Mouse (Mus musculus) embryonic facial prominence, embryonic 10.5 days (tissue): ENCODE measurements around the gene Hecw2. TPM values are rescaled to one million over a fixed set of nuclear protein-coding genes. Genes with fewer than 3 reads are reported as not detected.
A peak's percentile ranks its signal among the peaks of the same experiment; 100 is the strongest.

Source experiments
- DNase-seq: peaks from one replicate; pipeline ENCODE4 v3.0.0-alpha.2; 2017; ENCODE audit warnings: low spot score
- H3K27ac ChIP-seq: fragments of 300-500 bp; sonication (generic); replicated peaks from 2 replicates; pipeline ENCODE4 v1.5.1; 2016; ENCODE audit warnings: mild to moderate bottlenecking
- H3K27me3 ChIP-seq: fragments of 300-500 bp; sonication (generic); replicated peaks from 2 replicates; pipeline ENCODE4 v1.6.1; 2016; ENCODE audit warnings: low read depth, mild to moderate bottlenecking; ENCODE audit not compliant: poor library complexity, severe bottlenecking
- H3K36me3 ChIP-seq: fragments of 300-500 bp; sonication (generic); replicated peaks from 2 replicates; pipeline ENCODE4 v1.6.1; 2016; ENCODE audit warnings: mild to moderate bottlenecking, moderate library complexity
- H3K4me1 ChIP-seq: fragments of 300-500 bp; sonication (generic); 2 replicates; pipeline ENCODE4 v1.6.1; 2016
- H3K4me3 ChIP-seq: fragments of 300-500 bp; sonication (generic); 2 replicates; pipeline ENCODE4 v1.5.1; 2016; ENCODE audit warnings: mild to moderate bottlenecking, moderate library complexity
- H3K9me3 ChIP-seq: fragments of 300-500 bp; sonication (generic); 2 replicates; pipeline ENCODE4 v1.6.1; 2016; ENCODE audit warnings: mild to moderate bottlenecking
- WGBS: fragments of 180-500 bp; shearing (Covaris S2); methylation state at CpG from one replicate; pipeline ENCODE4 v1.1.7; 2016; 5-methylcytosine and 5-hydroxymethylcytosine counted together
- polyA plus RNA-seq: library from polyadenylated mRNA; unstranded; fragments of >200 nt; fragmentation: Nextera tagmentation; extraction: Ambion mirVana; gene quantifications from 2 replicates; pipeline ENCODE4 v1.2.1, GENCODE M21; 2016

Gene Hecw2
- polyA plus RNA-seq, 1 experiment from 2014 or later, result 3.9 TPM

GRCm38 (mm10) chr1:53830286-53830685 lies 364.7 kb downstream of the Hecw2 start:
- no peaks in the 10 kb centered on the region; the same call in 1 of the 2 replicates for H3K36me3 ChIP-seq
- H3K4me3 ChIP-seq, result no peak overlapping the region
- no peak overlapping the region for H3K27ac ChIP-seq
- no peaks in the 10 kb centered on the region for H3K27me3 ChIP-seq
- WGBS, result 92% methylated on average over 5 of the region's 5 CpGs
- DNase-seq, result no peak
- no peaks in the 10 kb centered on the region for H3K9me3 ChIP-seq
- H3K4me1 ChIP-seq, result no peaks in the 10 kb centered on the region

- 85% methylated on average over 9 of the region's 9 CpGs for WGBS
- no peak overlapping the region for H3K27ac ChIP-seq
- DNase-seq, result no peak
- no peak overlapping the region for H3K4me3 ChIP-seq
- no peaks in the 10 kb centered on the region for H3K27me3 ChIP-seq
- no peaks in the 10 kb centered on the region for H3K9me3 ChIP-seq
- H3K36me3 ChIP-seq, result no peaks in the 10 kb centered on the region; the same call in 1 of the 2 replicates
- H3K4me1 ChIP-seq, result peaks cover 4% of the 10 kb centered on the region; the same call in 1 of the 2 replicates
These were observed 365.9 kb downstream of the Hecw2 start for GRCm38 (mm10) chr1:53829089-53829488.

- peaks cover 11% of the 10 kb centered on the region; the same call in 1 of the 2 replicates for H3K4me1 ChIP-seq
- no peak overlapping the region for H3K27ac ChIP-seq
- H3K9me3 ChIP-seq, result no peaks in the 10 kb centered on the region
- no peak overlapping the region for H3K4me3 ChIP-seq
- no peaks in the 10 kb centered on the region for H3K36me3 ChIP-seq
- 87% methylated on average over 9 of the region's 9 CpGs for WGBS
- DNase-seq, result no peak
- no peaks in the 10 kb centered on the region for H3K27me3 ChIP-seq
These were observed 370.3 kb downstream of the Hecw2 start for GRCm38 (mm10) chr1:53824446-53825337.

- Histone ChIP-seq H3K4me1 (peaks cover 11% of the 10 kb centered on the region; the same call in 1 of the 2 replicates), H3K27me3 (no peaks in the 10 kb centered on the region), H3K36me3 (no peaks in the 10 kb centered on the region), H3K27ac (peak overlapping the region; percentile 66), H3K4me3 (peak overlapping the region; percentile 46), H3K9me3 (no peaks in the 10 kb centered on the region)
- WGBS, result 4% methylated on average over 10 of the region's 10 CpGs
- DNase-seq, result peak; percentile 60
These were observed 371.1 kb downstream of the Hecw2 start for GRCm38 (mm10) chr1:53823687-53824445.

- DNase-seq, result no peak
- Histone ChIP-seq H3K27ac (no peak overlapping the region), H3K36me3 (no peaks in the 10 kb centered on the region), H3K4me3 (no peak overlapping the region), H3K9me3 (no peaks in the 10 kb centered on the region), H3K27me3 (no peaks in the 10 kb centered on the region), H3K4me1 (peaks cover 11% of the 10 kb centered on the region; the same call in 1 of the 2 replicates)
These were observed 373.0 kb downstream of the Hecw2 start for GRCm38 (mm10) chr1:53821983-53822382.

GRCm38 (mm10) chr1:53820041-53820632 lies 374.8 kb downstream of the Hecw2 start:
- 77% methylated on average over 5 of the region's 5 CpGs for WGBS
- Histone ChIP-seq H3K36me3 (no peaks in the 10 kb centered on the region), H3K4me1 (peaks cover 11% of the 10 kb centered on the region; the same call in 1 of the 2 replicates), H3K4me3 (no peak overlapping the region), H3K27me3 (no peaks in the 10 kb centered on the region), H3K9me3 (no peaks in the 10 kb centered on the region), H3K27ac (no peak overlapping the region)
- no peak for DNase-seq

GRCm38 (mm10) chr1:53818072-53818862 lies 376.7 kb downstream of the Hecw2 start:
- Histone ChIP-seq H3K4me1 (no peaks in the 10 kb centered on the region), H3K4me3 (no peak overlapping the region), H3K36me3 (no peaks in the 10 kb centered on the region), H3K27ac (no peak overlapping the region), H3K27me3 (no peaks in the 10 kb centered on the region), H3K9me3 (no peaks in the 10 kb centered on the region)
- no peak for DNase-seq
- 57% methylated on average over 3 of the region's 3 CpGs for WGBS

GRCm38 (mm10) chr1:53816353-53816752 lies 378.6 kb downstream of the Hecw2 start:
- Histone ChIP-seq H3K4me1 (no peaks in the 10 kb centered on the region), H3K36me3 (no peaks in the 10 kb centered on the region), H3K9me3 (no peaks in the 10 kb centered on the region), H3K27ac (no peak overlapping the region), H3K27me3 (no peaks in the 10 kb centered on the region), H3K4me3 (no peak overlapping the region)
- no peak for DNase-seq
- WGBS, result 89% methylated on average over 2 of the region's 2 CpGs

GRCm38 (mm10) chr1:53814077-53814705 lies 380.8 kb downstream of the Hecw2 start:
- H3K9me3 ChIP-seq, result no peaks in the 10 kb centered on the region
- DNase-seq, result no peak
- 73% methylated on average over 2 of the region's 2 CpGs for WGBS
- H3K27me3 ChIP-seq, result no peaks in the 10 kb centered on the region
- no peaks in the 10 kb centered on the region for H3K4me1 ChIP-seq
- H3K36me3 ChIP-seq, result no peaks in the 10 kb centered on the region
- no peak overlapping the region for H3K4me3 ChIP-seq
- no peak overlapping the region for H3K27ac ChIP-seq

GRCm38 (mm10) chr1:53811919-53812318 lies 383.0 kb downstream of the Hecw2 start:
- WGBS, result 90% methylated on average over 4 of the region's 4 CpGs
- Histone ChIP-seq H3K9me3 (no peaks in the 10 kb centered on the region), H3K36me3 (no peaks in the 10 kb centered on the region), H3K27me3 (no peaks in the 10 kb centered on the region), H3K4me1 (no peaks in the 10 kb centered on the region), H3K27ac (no peak overlapping the region), H3K4me3 (no peak overlapping the region)
- no peak for DNase-seq

- DNase-seq, result no peak
- Histone ChIP-seq H3K9me3 (no peaks in the 10 kb centered on the region), H3K27ac (no peak overlapping the region), H3K36me3 (no peaks in the 10 kb centered on the region), H3K4me3 (no peak overlapping the region), H3K27me3 (no peaks in the 10 kb centered on the region), H3K4me1 (no peaks in the 10 kb centered on the region)
- 85% methylated on average over 2 of the region's 2 CpGs for WGBS
These were observed 386.7 kb downstream of the Hecw2 start for GRCm38 (mm10) chr1:53808229-53808628.
